Mouse (Mus musculus) layer of hippocampus, adult 9-11 months (tissue): Measurements from ENCODE around the gene Tcf7l2.

Source experiments
- DNase-seq: peaks from one replicate; pipeline ENCODE4 v3.0.0; 2022

Gene Tcf7l2

GRCm38 (mm10) chr19:55741439-55741928 is at the start of gene Tcf7l2:
Gene Tcf7l2 (plus strand): TSS chr19:55741820.
- DNase-seq, result peak; percentile 86

GRCm38 (mm10) chr19:55694651-55695050 is 47.0 kb upstream of the Tcf7l2 start:
- no peak for DNase-seq

GRCm38 (mm10) chr19:55695418-55695817 is 46.2 kb upstream of the Tcf7l2 start:
- DNase-seq, result no peak

GRCm38 (mm10) chr19:55698892-55699291 is 42.7 kb upstream of the Tcf7l2 start:
- DNase-seq, result no peak

DNA sequence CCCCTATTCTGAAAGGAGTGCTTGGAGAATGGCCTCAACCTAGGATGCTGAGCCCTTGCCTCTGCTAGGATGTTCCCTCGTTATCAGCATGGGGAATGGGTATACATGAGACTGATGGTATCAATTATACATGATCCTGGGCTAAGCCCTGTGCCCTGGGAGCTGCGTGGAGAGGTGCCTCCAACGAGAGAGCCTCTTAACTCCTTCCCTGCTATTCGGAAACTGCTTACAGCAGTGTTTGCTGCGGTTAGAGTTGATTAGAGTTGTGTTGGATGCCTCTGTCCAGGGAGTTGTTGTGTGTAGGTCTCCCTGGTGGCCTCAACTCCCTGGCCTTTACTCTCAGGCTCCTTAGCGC is 41.4 kb upstream of the Tcf7l2 start:
- no peak for DNase-seq

DNA sequence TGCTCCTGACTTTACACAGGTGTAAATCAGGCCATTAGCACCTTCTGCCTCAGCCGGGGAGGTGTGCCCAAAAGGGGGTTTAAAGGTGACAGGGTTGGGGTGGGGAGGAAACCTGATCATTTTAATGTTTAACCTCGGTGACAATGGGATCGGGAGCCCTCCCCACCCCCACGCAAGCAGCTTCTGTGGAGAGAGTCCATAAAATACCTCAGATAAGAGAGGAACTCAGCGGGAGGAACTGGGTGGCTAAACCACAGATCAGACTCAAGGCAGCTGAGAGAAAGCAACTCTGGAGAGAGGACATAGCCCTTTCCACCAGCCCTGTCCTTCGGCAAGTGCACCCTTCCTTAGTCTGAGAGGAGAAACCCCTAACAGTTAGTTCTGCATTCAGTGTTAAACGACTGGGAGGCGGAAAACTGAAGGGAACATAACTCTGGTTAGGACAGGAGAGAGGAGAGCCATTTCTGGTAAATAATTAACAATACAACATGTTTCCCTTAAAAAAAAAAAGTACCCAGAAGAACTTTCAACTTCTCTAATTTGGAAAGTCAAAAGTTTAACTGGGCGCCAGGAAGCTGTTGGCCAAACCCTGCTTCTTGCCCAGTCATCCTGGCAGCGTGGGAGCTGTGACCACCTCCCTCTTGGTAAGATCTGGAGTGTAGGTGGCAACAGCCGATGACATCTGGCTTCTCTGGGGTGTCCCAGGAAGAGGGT is 40.9 kb upstream of the Tcf7l2 start:
- peak; percentile 5 for DNase-seq

DNA sequence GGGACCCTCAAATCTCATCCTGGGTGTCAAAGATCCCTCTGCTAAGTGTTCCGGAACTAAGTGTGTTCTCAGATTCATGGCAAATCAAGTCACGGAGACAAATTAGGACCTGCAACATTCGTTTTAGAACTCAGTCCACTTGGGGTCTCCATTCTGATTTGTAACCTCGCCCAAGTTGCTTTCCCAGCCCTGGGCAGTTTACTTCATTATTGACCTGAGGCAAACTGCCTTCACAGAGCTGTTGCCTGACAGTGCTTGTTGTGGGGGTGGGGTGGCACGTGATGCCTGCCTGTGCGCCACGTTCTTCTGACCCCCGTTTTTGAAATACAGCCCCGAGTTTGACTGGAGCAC is 40.4 kb upstream of the Tcf7l2 start:
- no peak for DNase-seq

DNA sequence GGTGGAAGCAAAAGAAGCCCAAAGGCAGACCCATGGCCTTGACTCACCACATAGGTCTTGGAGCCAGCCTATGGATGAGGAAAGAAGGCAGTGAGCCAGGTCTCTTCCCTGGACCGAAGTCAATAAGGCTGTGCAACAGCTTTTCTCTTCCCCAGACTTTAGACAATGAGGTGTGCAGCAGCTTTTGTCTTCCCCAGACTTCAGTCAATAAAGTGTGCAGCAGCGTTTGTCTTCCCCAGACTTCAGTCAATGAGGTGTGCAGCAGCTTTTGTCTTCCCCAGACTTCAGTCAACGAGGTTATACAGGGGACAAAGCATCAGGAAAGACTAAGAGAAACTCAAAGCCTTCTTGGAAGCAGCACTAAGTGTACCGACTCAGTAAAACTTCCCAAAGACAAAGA is 39.5 kb upstream of the Tcf7l2 start:
- DNase-seq, result no peak

DNA sequence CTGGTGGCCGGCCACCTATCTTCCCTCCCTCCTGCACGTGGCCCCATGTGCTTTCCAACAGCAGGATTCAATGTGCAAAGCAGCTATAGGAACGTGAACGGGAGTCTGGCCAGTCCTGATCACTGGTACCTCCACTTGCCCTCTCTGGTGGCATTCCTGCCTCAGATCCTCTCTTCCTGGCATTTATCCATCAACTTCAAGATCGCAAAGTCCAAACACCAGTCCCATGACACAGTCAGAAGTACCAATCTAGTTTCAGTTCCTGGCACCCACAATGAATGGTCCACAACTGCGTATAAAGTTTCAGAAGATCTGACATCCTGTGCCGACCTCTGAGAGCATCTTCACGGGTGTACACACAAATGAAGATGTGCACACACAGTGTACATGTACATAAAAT is 38.9 kb upstream of the Tcf7l2 start:
- peak; percentile 6 for DNase-seq

DNA sequence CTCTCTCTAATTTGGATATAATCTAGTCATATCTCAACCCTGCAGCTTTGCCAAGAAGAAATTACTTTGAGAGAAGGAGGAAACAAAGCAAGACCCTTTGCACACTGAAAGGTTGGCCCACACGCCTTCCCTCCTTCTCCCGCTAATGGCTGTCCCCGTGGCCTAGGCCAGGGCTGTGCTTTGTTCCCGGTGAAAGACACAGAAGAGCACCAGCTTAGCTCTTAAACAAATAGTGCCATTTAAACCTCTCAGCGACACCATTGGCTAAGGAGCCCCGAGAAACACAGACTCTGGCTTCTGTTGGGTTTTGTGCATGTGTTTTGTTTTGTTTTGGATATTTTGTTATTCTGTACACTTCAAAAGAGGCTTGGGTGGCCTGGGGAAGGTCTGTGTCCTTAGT is 37.5 kb upstream of the Tcf7l2 start:
- DNase-seq, result no peak

DNA sequence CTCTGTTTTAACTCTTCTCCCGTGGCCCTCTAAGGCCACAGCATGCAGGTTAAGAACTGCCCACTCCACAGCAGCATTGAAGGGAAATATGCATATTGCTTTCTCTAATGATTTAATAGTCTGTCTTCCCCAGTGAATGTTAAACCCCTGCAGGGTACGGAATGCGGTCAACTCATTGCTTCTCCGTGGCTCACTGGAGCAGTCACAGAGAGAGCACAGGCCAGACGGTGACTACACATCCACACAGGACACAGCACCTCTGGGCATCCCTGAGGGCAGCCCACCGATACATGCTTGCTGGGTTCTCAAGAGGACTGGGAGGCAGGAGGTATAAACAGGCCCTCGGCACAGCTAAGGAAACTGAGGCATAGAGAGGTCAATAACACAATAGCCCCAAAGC is 35.3 kb upstream of the Tcf7l2 start:
- DNase-seq, result no peak

- DNase-seq, result no peak
These were observed 34.8 kb upstream of the Tcf7l2 start for GRCm38 (mm10) chr19:55706806-55707205.

GRCm38 (mm10) chr19:55708031-55708554 is 33.5 kb upstream of the Tcf7l2 start:
- no peak for DNase-seq

- no peak for DNase-seq
These were observed 30.8 kb upstream of the Tcf7l2 start for GRCm38 (mm10) chr19:55710841-55711240.

DNA sequence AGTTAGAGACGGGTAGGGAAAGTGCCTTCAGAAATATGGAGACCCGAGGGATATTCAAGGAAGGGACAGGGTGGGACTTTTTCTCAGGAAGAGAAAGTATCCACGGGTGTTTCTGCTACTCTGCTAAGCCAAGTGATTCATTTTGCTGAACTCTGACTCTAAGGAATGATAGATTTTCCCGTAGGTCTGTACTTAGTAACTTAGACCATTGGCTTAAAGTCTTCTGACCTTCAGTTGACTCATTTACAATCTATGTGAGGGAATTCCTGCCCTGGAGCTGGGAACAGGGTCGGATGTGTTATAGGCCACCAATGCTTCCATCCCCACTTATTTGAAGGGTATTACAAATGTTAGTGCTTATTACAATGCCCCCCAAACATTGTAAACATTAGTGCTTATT is 29.9 kb upstream of the Tcf7l2 start:
- no peak for DNase-seq

DNA sequence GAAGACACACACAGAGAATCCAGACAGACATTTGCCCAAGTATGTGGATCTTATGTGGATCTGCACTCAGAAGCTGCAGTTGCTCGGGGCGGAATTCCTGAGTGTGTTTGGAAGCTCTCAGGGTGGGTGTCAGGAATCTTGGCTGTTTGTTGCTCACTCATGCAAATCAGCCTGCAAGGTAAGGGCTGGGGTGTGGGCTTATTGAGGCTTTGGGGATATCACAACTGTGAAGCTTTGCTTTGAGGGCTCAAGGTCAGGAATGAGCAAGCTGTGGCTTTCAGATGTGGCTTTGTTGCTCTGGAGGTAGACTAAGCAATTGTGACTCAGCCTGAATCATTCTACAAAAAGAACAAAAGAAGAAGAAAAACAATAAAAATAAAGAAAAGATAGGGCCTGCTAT is 28.9 kb upstream of the Tcf7l2 start:
- no peak for DNase-seq

DNA sequence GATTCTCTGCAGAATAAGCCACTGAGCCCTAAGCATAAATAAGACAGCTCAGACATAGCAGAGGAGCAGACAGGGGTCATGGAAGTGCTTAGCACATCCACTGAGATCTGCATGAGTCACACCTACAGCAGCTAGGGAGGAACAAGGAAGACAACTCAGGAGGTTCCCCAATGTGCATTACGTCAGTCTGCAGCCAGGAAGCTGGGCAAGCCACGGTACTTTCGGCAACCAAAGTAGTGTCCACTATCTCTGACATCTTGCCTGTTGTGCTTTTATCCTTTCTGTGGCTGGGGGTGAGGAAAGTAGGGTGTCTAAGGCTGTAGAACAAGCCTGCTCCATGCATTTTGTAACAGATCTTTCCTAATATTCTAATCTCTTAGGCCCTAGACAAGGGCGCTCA is 27.6 kb upstream of the Tcf7l2 start:
- no peak for DNase-seq

GRCm38 (mm10) chr19:55714665-55715064 is 27.0 kb upstream of the Tcf7l2 start:
- DNase-seq, result no peak

GRCm38 (mm10) chr19:55719083-55719482 is 22.5 kb upstream of the Tcf7l2 start:
- no peak for DNase-seq

DNA sequence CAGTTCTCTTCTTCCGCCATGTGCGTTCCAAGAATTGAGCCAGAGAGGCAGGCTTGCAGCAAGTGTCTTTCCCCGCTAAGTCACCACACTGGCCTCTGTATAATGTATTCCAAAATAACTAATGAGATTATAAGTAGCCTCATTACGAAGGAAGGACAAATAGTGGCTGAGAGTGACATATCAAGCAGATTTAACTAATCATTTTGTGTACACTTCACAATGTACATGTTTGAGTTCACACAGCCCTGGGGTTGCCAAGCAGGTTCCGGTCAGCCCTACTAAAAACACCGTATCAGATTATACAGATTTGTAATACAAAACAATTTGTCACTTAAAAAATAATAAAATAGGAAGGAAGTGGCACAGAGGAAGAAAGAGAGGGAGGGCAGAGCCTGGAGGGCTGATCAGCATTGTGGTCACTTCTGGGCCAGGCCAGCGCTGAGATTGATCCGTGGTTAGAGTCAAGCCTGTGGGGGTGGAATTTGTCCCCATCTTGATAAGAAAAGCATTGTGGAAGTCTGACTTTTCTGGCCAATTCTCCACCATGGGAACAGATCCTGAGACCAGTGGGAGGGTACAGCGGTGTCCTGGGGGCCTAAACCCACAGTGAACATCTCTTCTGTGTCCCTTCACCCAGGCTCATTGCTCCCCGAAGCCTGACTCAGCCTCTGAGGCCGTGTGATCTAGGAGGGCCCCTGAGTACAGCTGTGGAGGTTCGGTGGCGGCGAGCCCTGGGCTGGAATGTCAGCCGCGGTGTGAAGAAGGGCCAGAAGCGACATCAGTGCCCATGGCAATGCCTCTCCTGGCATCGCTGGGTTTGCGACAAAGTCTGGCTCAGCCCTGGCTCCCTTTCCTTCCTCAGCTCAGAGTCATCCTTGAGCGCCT is 21.9 kb upstream of the Tcf7l2 start:
- no peak for DNase-seq

DNA sequence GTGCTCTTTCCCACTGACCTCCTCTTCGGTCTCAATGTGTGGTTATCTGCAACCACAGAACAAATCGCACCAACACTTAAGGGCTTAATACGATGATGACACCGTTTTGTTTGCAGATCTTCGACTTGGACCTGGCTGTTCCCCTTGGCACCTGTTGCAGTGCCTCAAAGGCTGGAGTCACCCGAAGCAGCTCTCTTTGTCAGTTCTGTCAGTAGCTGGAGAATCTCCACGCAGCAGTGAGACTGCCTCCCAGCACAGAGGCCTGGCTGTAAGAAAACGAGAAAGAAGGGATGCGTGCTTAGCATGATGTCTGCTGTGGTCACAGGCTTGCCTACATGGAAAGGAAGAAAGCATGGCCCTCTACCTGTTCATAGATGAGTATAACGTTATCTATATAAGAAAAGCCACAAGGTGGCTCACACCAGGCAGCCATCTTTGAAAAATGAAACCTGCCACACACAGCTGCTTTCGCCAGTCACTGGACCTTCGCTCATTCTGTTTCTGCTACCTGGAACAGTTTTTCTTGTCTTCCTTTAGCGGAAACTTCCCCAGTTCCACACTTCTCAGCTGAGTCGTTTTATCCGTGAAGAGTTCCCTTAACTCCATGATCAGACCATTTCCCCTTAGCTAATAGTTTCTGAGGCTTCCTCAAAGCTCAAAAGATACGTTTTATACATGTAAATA is 21.1 kb upstream of the Tcf7l2 start:
- no peak for DNase-seq

DNA sequence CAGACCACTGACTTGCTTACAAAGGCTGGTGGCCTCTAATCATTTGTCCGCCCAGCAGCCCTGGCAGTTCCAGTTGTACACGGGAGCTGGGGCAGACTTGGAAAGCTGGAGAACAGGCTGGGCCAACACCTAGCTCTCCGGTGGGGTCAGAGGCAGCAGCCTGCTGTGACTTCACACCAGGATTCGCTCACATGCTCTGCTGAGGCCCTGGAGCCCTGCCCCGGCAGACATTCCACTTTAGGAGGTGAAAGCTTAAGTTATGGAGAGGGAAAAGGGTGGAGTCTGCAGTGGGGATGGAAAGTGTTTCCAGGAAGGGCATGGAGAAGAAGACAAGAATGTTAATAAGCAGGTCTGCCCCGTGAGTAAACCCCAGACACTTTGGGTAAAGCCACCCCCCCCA is 19.2 kb upstream of the Tcf7l2 start:
- no peak for DNase-seq

DNA sequence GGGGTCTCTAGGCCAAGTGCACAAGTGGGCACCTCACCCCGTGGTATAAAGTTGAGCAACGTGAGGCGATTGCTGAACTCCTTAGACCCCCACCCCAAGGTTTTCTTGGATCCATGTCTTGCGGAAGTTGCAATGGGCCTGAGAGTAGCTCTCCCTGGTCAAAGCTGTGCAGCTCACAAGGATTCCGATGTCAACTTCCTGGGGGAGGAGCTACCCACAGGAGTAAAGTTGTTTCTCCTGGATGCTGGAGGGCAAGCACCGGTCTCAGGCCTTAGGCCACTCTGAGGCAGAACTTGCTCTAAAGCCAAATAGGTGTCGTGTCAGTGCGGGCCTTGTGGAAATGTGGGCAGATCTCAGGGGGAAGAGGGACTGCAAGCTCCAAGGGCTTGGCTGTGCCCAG is 12.2 kb upstream of the Tcf7l2 start:
- no peak for DNase-seq

DNA sequence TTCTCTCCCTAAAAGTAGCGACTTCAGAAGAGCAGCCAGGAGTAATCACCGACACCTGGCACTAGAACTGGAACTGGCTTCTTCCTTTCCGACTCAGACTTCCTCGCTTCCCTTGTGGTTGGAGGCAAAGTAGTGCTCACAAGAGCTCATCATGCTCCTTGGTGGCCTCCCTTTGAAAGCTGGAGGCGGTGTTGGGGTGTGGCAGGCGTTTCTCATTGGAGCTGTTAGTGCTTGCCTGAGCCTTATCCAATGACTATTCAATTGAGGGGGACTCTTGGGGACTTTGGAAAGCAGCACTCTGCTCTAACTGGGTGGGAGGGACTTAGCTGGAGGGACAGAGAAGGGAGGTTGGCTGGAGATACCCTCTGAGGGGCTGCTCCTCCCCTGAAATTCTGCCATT is 9.1 kb upstream of the Tcf7l2 start:
- no peak for DNase-seq
